Mouse (Mus musculus): Measurements from ENCODE around the gene 4930550C14Rik. TPM values are rescaled to one million over a fixed set of nuclear protein-coding genes. Genes with fewer than 3 reads are reported as not detected.

4930550C14Rik gene
- polyA plus RNA-seq, 1 experiment from 2014 or later: 0.17 TPM

DNA sequence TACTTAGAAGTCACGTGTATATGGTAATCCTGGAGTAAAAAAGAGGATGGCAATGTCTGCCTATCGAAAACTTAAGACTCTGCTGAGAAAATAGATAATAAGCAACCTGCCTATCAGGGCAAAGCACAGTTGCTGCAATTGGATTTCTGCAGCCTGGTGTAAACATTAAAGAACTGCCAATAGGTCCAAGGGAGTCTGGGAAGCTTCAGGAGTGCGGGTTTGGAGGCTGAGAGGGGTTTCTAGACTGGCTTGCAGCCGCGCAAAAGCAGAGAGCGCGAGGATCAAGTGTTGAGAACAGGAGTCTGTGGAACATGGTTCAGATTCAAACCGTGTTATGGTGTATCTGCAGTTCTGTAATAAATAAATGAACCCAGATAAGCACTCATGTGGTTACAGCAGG lies 17.3 kb upstream of the 4930550C14Rik start:
- H3K36me3 ChIP-seq: no peaks in the 10 kb centered on the region
- peak overlapping the region; percentile 68 for H3K4me3 ChIP-seq (replicated peaks)
- H3K4me2 ChIP-seq (replicated peaks): peak overlapping the region; percentile 98
- H3K9me3 ChIP-seq: no peaks in the 10 kb centered on the region
- 12% methylated on average over 8 of the region's 8 CpGs for WGBS
- H3K4me1 ChIP-seq (replicated peaks): peaks cover 6% of the 10 kb centered on the region
- peak; percentile 15; the same call in 1 of the 2 replicates for ATAC-seq
- peak overlapping the region; percentile 80 for H3K9ac ChIP-seq (replicated peaks)
- peak overlapping the region; percentile 75 for H3K27ac ChIP-seq
- 0 out of 2 replicates have a peak, but pooled peaks cover 6% of the 10 kb centered on the region for H3K27me3 ChIP-seq

DNA sequence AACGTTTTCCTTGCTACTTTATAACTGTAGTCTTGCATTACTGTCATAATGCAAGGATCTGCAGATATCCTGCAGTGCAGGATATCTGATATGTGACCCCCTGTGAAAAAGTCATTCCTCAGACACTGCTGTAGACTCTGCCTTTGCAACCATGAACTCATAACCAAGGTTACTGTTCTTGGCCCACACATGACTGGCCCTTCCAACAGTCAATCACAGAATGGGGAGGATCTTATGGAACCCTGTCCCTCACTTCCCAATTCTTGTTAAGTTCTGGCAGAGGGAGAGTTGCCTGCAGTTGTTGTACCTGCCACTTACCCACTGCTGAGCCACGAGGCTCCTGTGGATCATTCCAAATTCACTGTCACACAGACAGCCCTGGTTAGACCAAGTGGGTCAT lies 14.7 kb upstream of the 4930550C14Rik start:
- H3K27ac ChIP-seq: no peak overlapping the region
- no peaks in the 10 kb centered on the region for H3K36me3 ChIP-seq
- no peak overlapping the region for H3K9ac ChIP-seq (replicated peaks)
- no peak overlapping the region for H3K4me3 ChIP-seq (replicated peaks)
- 0 out of 2 replicates have a peak, but pooled peaks cover 6% of the 10 kb centered on the region for H3K27me3 ChIP-seq
- H3K9me3 ChIP-seq: no peaks in the 10 kb centered on the region
- WGBS: 75% methylated on average over 2 of the region's 2 CpGs
- no peak overlapping the region for H3K4me2 ChIP-seq (replicated peaks)
- ATAC-seq: no peak
- H3K4me1 ChIP-seq (replicated peaks): peaks cover 6% of the 10 kb centered on the region

DNA sequence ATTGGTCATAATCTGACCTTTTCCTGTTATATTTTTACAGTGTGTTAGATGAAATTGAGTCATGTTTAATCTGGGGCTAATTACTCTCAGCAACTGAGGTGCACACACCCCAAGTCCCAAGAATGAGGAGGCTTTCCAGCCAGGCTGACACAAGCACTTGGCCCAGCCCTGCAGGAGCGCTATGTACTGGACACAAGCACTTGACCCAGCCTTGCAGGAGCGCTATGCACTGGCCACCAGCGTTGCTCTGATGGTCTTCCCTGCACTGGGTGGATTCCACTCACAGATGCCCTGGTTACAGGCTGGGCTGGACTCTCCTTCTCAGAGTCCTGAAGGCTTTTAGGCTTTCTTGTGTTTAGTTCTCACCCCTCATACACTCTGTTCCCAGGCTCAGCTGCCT lies 13.0 kb upstream of the 4930550C14Rik start:
- Histone ChIP-seq H3K4me1 (replicated peaks) (peaks cover 6% of the 10 kb centered on the region), H3K36me3 (no peaks in the 10 kb centered on the region), H3K4me2 (replicated peaks) (no peak overlapping the region), H3K4me3 (replicated peaks) (no peak overlapping the region), H3K9me3 (no peaks in the 10 kb centered on the region), H3K27ac (no peak overlapping the region), H3K27me3 (no peaks in the 10 kb centered on the region), H3K9ac (replicated peaks) (no peak overlapping the region)
- no peak for ATAC-seq
- WGBS: 73% methylated on average over 3 of the region's 3 CpGs

DNA sequence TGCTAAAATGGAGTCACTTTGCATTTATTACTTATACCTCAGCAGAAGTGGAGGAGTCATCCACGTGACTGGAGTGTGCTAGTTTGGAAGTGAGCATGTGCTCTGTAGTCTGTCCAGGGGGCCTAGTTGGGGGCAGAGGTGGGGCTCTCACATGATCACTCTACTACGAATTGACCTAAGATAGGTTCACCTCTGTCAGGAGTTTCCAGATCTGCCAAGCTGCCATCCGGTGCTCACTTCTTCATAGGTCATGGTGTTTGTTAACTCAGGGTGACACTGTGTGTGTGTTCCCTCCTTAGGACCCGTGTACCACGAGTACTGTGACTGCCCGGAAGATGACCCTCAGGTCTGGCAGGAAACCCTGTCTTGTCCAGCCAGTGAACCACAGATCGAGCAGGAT lies 12.0 kb upstream of the 4930550C14Rik start:
- no peaks in the 10 kb centered on the region for H3K9me3 ChIP-seq
- no peak overlapping the region for H3K27ac ChIP-seq
- H3K4me3 ChIP-seq (replicated peaks): no peak overlapping the region
- H3K4me1 ChIP-seq (replicated peaks): no peaks in the 10 kb centered on the region; the same call in 1 of the 2 replicates
- H3K9ac ChIP-seq (replicated peaks): no peak overlapping the region
- no peaks in the 10 kb centered on the region for H3K27me3 ChIP-seq
- no peak overlapping the region for H3K4me2 ChIP-seq (replicated peaks)
- ATAC-seq: no peak
- H3K36me3 ChIP-seq: no peaks in the 10 kb centered on the region
- WGBS: 88% methylated on average over 7 of the region's 7 CpGs

DNA sequence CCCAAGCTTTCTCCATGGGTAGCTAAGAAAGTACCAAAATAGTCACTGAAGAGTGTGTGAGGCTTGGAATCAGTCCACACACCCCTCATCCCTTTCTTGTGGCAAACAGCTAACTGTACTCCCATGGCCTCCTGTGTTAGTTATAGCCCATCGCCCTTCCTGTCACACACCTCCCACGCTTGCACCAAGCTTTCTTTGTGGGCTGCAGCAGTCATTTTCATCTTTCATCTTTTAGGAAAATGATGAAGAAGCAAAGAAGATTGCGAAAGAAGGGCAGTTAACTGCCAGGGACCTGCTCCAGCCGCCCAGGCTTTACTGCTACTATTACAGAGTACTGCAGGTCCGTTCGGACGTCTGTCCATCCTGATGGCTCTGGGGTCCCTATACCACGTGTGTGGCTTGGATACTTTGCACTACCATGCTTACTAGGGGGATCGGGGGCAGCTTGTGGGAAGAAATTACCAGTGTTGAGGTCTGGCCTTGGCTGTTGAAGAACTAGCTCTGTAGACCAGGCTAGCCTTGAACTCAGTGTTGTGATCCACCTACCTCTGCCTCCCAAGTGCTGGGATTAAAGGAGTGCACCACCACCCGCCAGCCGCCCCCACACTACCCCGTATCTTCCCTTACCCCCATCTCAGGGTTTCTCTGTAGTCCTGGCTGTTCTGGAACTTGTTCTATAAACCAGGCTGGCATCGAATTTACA lies 4.3 kb upstream of the 4930550C14Rik start:
- no peak overlapping the region for H3K4me3 ChIP-seq (replicated peaks)
- H3K9me3 ChIP-seq: no peaks in the 10 kb centered on the region
- H3K4me1 ChIP-seq (replicated peaks): peaks cover 6% of the 10 kb centered on the region; the same call in 1 of the 2 replicates
- no peaks in the 10 kb centered on the region for H3K27me3 ChIP-seq
- no peak for ATAC-seq
- no peak overlapping the region for H3K9ac ChIP-seq (replicated peaks)
- H3K27ac ChIP-seq: no peak overlapping the region
- H3K36me3 ChIP-seq: no peaks in the 10 kb centered on the region
- H3K4me2 ChIP-seq (replicated peaks): no peak overlapping the region
- 84% methylated on average over 13 of the region's 13 CpGs for WGBS

DNA sequence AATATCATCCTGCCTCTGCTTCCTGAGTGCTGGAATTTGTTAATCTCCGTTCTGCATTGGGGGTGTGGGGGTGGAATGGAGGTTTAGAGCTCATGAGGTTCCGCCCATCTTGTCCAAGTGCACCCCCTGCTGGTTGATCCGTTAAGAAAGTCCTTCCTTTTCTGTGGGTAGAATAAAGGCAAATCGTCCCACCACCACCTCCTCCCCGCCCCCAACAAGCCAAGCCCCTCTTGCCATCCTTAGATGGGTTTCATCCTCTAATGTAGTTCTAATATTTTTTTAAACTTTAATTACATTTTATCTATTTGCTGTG lies 3.8 kb upstream of the 4930550C14Rik start:
- no peak overlapping the region for H3K4me3 ChIP-seq (replicated peaks)
- peaks cover 6% of the 10 kb centered on the region; the same call in 1 of the 2 replicates for H3K4me1 ChIP-seq (replicated peaks)
- no peaks in the 10 kb centered on the region for H3K9me3 ChIP-seq
- no peak for ATAC-seq
- H3K27ac ChIP-seq: no peak overlapping the region
- WGBS: 15% methylated on average over 5 of the region's 5 CpGs
- H3K27me3 ChIP-seq: no peaks in the 10 kb centered on the region
- H3K9ac ChIP-seq (replicated peaks): no peak overlapping the region
- H3K36me3 ChIP-seq: no peaks in the 10 kb centered on the region
- H3K4me2 ChIP-seq (replicated peaks): no peak overlapping the region

GRCm38 (mm10) chr9:53399537-53399936 lies 2.6 kb upstream of the 4930550C14Rik start:
- WGBS: 92% methylated on average over 8 of the region's 8 CpGs
- H3K9ac ChIP-seq (replicated peaks): no peak overlapping the region
- H3K27me3 ChIP-seq: no peaks in the 10 kb centered on the region
- H3K4me3 ChIP-seq (replicated peaks): no peak overlapping the region
- H3K27ac ChIP-seq: no peak overlapping the region
- H3K4me1 ChIP-seq (replicated peaks): peaks cover 9% of the 10 kb centered on the region
- no peak overlapping the region for H3K4me2 ChIP-seq (replicated peaks)
- H3K9me3 ChIP-seq: no peaks in the 10 kb centered on the region
- H3K36me3 ChIP-seq: no peaks in the 10 kb centered on the region
- ATAC-seq: no peak

- ATAC-seq: no peak
Observed at GRCm38 (mm10) chr9:53400696-53401095, 1.4 kb upstream of the 4930550C14Rik start.

DNA sequence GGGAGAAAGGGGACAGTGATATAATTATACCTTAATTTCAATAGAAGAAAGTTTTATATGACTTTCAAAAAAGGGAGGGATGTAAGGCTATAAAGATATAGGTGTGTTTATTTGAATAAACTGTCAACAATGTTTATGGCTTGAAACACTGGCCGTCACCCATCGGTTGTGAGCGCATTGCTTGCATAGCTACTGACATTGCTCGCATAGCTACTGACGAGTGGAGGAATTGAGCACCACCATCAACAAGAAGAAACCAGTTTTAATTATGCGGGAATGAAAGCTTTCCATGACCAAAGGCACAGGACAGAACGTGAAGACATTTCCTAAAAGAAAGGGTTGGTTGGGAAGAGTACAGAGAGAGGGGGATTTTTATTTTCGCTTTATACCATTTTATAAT lies 979 bp upstream of the 4930550C14Rik start:
- 90% methylated on average over 8 of the region's 8 CpGs for WGBS
- Histone ChIP-seq H3K9me3 (no peaks in the 10 kb centered on the region), H3K9ac (replicated peaks) (no peak overlapping the region), H3K4me2 (replicated peaks) (no peak overlapping the region), H3K4me1 (replicated peaks) (peaks cover 21% of the 10 kb centered on the region), H3K27ac (no peak overlapping the region), H3K4me3 (replicated peaks) (no peak overlapping the region), H3K36me3 (no peaks in the 10 kb centered on the region), H3K27me3 (no peaks in the 10 kb centered on the region)
- ATAC-seq: no peak

More at GRCm38 (mm10) chr9:53400696-53401095, 1.4 kb upstream of the 4930550C14Rik start:
- Histone ChIP-seq H3K27ac (no peak overlapping the region), H3K4me2 (replicated peaks) (no peak overlapping the region), H3K9me3 (no peaks in the 10 kb centered on the region), H3K36me3 (no peaks in the 10 kb centered on the region), H3K27me3 (no peaks in the 10 kb centered on the region), H3K4me3 (replicated peaks) (no peak overlapping the region), H3K4me1 (replicated peaks) (peaks cover 18% of the 10 kb centered on the region), H3K9ac (replicated peaks) (no peak overlapping the region)
- WGBS: 91% methylated on average over 4 of the region's 4 CpGs

- H3K27ac ChIP-seq: no peak overlapping the region
- H3K9ac ChIP-seq (replicated peaks): no peak overlapping the region
- no peaks in the 10 kb centered on the region for H3K27me3 ChIP-seq
- peak overlapping the region; percentile 23; the same call in 1 of the 2 replicates for H3K4me2 ChIP-seq (replicated peaks)
- ATAC-seq: no peak
- H3K9me3 ChIP-seq: no peaks in the 10 kb centered on the region
- no peaks in the 10 kb centered on the region for H3K36me3 ChIP-seq
- no peak overlapping the region for H3K4me3 ChIP-seq (replicated peaks)
- peaks cover 21% of the 10 kb centered on the region for H3K4me1 ChIP-seq (replicated peaks)
- 84% methylated on average over 8 of the region's 8 CpGs for WGBS
Observed at GRCm38 (mm10) chr9:53402991-53403390, 866 bp downstream of the 4930550C14Rik start.

- peak overlapping the region; percentile 92 for H3K27ac ChIP-seq
- peak overlapping the region; percentile 39; the same call in 1 of the 2 replicates for H3K4me3 ChIP-seq (replicated peaks)
- peaks cover 21% of the 10 kb centered on the region for H3K4me1 ChIP-seq (replicated peaks)
- no peak overlapping the region for H3K9ac ChIP-seq (replicated peaks)
- no peaks in the 10 kb centered on the region for H3K36me3 ChIP-seq
- H3K4me2 ChIP-seq (replicated peaks): peak overlapping the region; percentile 54
- peak; percentile 61; the same call in 1 of the 2 replicates for ATAC-seq
- H3K27me3 ChIP-seq: no peaks in the 10 kb centered on the region
- no peaks in the 10 kb centered on the region for H3K9me3 ChIP-seq
- 75% methylated on average over 6 of the region's 6 CpGs for WGBS
Observed at GRCm38 (mm10) chr9:53404050-53404752, 2.1 kb downstream of the 4930550C14Rik start.
